Mouse (Mus musculus): ENCODE measurements around the gene Pld1.
"Not testable (repeated sequence)": the region's sequence is repeated elsewhere in the genome, so short reads cannot be mapped to it uniquely, and the experiment has no call there.

Gene Pld1

GRCm38 (mm10) chr3:27942991-27943390 lies 4.5 kb downstream of the Pld1 start:
- no peak for DNase-seq (ENCODE audit: low read depth)

- DNase-seq (ENCODE audit: low read depth) = not testable (repeated sequence)
Measured at GRCm38 (mm10) chr3:27945397-27945796, 6.9 kb downstream of the Pld1 start.

- no peak for DNase-seq (ENCODE audit: low read depth)
Measured at GRCm38 (mm10) chr3:27949175-27949872, 10.8 kb downstream of the Pld1 start.

- no peak for DNase-seq (ENCODE audit: low read depth)
Measured at GRCm38 (mm10) chr3:27949873-27950250, 11.4 kb downstream of the Pld1 start.

- no peak for DNase-seq (ENCODE audit: low read depth)
Measured at GRCm38 (mm10) chr3:27950726-27951125, 12.2 kb downstream of the Pld1 start.

- no peak for DNase-seq (ENCODE audit: low read depth)
Measured at GRCm38 (mm10) chr3:27951721-27952120, 13.2 kb downstream of the Pld1 start.

- no peak for DNase-seq (ENCODE audit: low read depth)
Measured at GRCm38 (mm10) chr3:27956006-27956405, 17.5 kb downstream of the Pld1 start.

GRCm38 (mm10) chr3:27959221-27959620 lies 20.7 kb downstream of the Pld1 start:
- no peak for DNase-seq (ENCODE audit: low read depth)

- no peak for DNase-seq (ENCODE audit: low read depth)
Measured at GRCm38 (mm10) chr3:27961162-27961561, 22.7 kb downstream of the Pld1 start.

- DNase-seq (ENCODE audit: low read depth) = no peak
Measured at GRCm38 (mm10) chr3:27963795-27964201, 25.3 kb downstream of the Pld1 start.

GRCm38 (mm10) chr3:27968671-27969070 lies 30.2 kb downstream of the Pld1 start:
- no peak for DNase-seq (ENCODE audit: low read depth)

- no peak for DNase-seq (ENCODE audit: low read depth)
Measured at GRCm38 (mm10) chr3:27973936-27974335, 35.4 kb downstream of the Pld1 start.

GRCm38 (mm10) chr3:27974981-27975380 lies 36.5 kb downstream of the Pld1 start:
- no peak for DNase-seq (ENCODE audit: low read depth)

GRCm38 (mm10) chr3:27976931-27977544 lies 38.5 kb downstream of the Pld1 start:
- DNase-seq (ENCODE audit: low read depth) = no peak

- DNase-seq (ENCODE audit: low read depth) = no peak
Measured at GRCm38 (mm10) chr3:27978030-27978723, 39.7 kb downstream of the Pld1 start.

- DNase-seq (ENCODE audit: low read depth) = no peak
Measured at GRCm38 (mm10) chr3:27981591-27981990, 43.1 kb downstream of the Pld1 start.

- peak; percentile 11 for DNase-seq (ENCODE audit: low read depth)
Measured at GRCm38 (mm10) chr3:27982436-27983017, 44.0 kb downstream of the Pld1 start.

- DNase-seq (ENCODE audit: low read depth) = no peak
Measured at GRCm38 (mm10) chr3:27983274-27983673, 44.8 kb downstream of the Pld1 start.

- peak; percentile 55 for DNase-seq (ENCODE audit: low read depth)
Measured at GRCm38 (mm10) chr3:27983935-27984577, 45.6 kb downstream of the Pld1 start.

GRCm38 (mm10) chr3:27984620-27985019 lies 46.1 kb downstream of the Pld1 start:
- no peak for DNase-seq (ENCODE audit: low read depth)

GRCm38 (mm10) chr3:27985344-27985743 lies 46.8 kb downstream of the Pld1 start:
- DNase-seq (ENCODE audit: low read depth) = no peak

- DNase-seq (ENCODE audit: low read depth) = no peak
Measured at GRCm38 (mm10) chr3:27987891-27988536, 49.5 kb downstream of the Pld1 start.

Measured in naive thymus-derived CD4-positive, alpha-beta T cell, adult 2 months (primary cell).